Mouse (Mus musculus) hindbrain, embryonic 12.5 days (tissue): ENCODE data around the gene Tenm4. TPM values are rescaled to one million over a fixed set of nuclear protein-coding genes. Genes with fewer than 3 reads are reported as not detected.
A peak's percentile ranks its signal among the peaks of the same experiment; 100 is the strongest.

Experiments
- ATAC-seq: fragments of 200-750 bp; cut with Nextera tagmentation; 2 replicates; pipeline ENCODE4 v1.8.0; 2017; ENCODE audit warnings: moderate TSS enrichment; ENCODE audit not compliant: low FRiP score
- H3K27ac ChIP-seq: fragments of 300-500 bp; sonication (generic); 2 replicates; pipeline ENCODE4 v1.5.1; 2016; ENCODE audit warnings: mild to moderate bottlenecking
- H3K27me3 ChIP-seq: fragments of 300-500 bp; sonication (generic); 2 replicates; pipeline ENCODE4 v1.6.1; 2016; ENCODE audit warnings: mild to moderate bottlenecking
- H3K36me3 ChIP-seq: fragments of 300-500 bp; sonication (generic); 2 replicates; pipeline ENCODE4 v1.6.1; 2016; ENCODE audit warnings: mild to moderate bottlenecking
- H3K4me1 ChIP-seq: fragments of 300-500 bp; sonication (generic); 2 replicates; pipeline ENCODE4 v1.6.1; 2016
- H3K4me2 ChIP-seq: fragments of 300-500 bp; sonication (generic); replicated peaks from 2 replicates; pipeline ENCODE4 v1.6.1; 2016; ENCODE audit warnings: mild to moderate bottlenecking
- H3K4me3 ChIP-seq: fragments of 300-500 bp; sonication (generic); 2 replicates; pipeline ENCODE4 v1.5.1; 2016; ENCODE audit warnings: mild to moderate bottlenecking
- H3K9ac ChIP-seq: fragments of 300-500 bp; sonication (generic); 2 replicates; pipeline ENCODE4 v1.6.1; 2016; ENCODE audit warnings: mild to moderate bottlenecking, moderate library complexity
- H3K9me3 ChIP-seq: fragments of 300-500 bp; sonication (generic); replicated peaks from 2 replicates; pipeline ENCODE4 v1.6.1; 2016; ENCODE audit warnings: mild to moderate bottlenecking
- WGBS: fragments of 180-500 bp; shearing (Covaris S2); methylation state at CpG from one replicate; pipeline ENCODE4 v1.1.7; 2016; 5-methylcytosine and 5-hydroxymethylcytosine counted together
- polyA plus RNA-seq: library from polyadenylated mRNA; unstranded; fragments of >200 nt; fragmentation: Nextera tagmentation; extraction: Ambion mirVana; gene quantifications from 2 replicates; pipeline ENCODE4 v1.2.1, GENCODE M21; 2016

The Tenm4 gene
- polyA plus RNA-seq, 1 experiment from 2014 or later: 38.5 TPM

DNA sequence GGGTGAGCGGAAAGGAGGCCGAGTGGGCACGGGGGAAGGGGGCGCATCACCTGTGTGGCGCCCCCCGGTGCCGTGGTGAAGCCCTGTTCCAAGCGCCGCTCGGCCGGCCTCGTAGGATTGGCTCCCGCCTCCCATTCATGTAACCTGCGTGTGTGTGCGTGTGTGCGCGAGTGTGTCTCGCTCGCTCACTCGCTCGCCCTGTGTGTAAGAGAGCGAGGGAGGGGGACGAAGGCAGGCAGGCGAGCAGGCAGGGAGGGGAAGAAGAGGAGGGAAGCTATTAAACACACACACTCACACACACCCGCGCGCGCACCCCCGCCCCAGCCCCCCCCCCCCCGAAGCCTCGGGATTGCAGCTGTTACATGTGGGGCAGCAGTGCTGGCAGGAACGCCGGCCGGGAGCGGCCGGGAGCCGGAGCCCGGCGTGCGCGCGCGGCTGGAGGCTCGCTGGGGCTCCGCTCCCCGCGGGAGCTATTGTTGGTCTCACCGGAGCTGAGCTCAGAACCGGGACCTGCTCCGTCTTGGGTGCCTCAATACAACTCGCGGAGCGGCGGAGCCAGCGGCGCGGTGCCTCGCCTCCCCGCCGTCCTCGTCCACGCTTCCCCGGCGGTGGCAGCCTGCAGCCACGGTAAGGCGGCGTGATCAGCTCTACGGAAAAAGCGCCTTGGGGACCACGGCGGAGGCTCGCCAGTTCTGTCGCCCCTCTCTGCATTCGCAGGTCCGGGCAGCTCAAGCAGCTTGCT is 38.9 kb downstream of the Tenm4 start:
- H3K4me3 ChIP-seq: peak overlapping the region; percentile 73
- H3K9me3 ChIP-seq: no peaks in the 10 kb centered on the region
- peak overlapping the region; percentile 89 for H3K9ac ChIP-seq
- H3K4me1 ChIP-seq: peaks cover 23% of the 10 kb centered on the region
- H3K27ac ChIP-seq: peak overlapping the region; percentile 94
- under 1% methylated on average over 65 of the region's 75 CpGs for WGBS
- peak overlapping the region; percentile 92 for H3K4me2 ChIP-seq
- ATAC-seq: peak; percentile 71
- no peaks in the 10 kb centered on the region for H3K36me3 ChIP-seq
- peaks cover 22% of the 10 kb centered on the region for H3K27me3 ChIP-seq

DNA sequence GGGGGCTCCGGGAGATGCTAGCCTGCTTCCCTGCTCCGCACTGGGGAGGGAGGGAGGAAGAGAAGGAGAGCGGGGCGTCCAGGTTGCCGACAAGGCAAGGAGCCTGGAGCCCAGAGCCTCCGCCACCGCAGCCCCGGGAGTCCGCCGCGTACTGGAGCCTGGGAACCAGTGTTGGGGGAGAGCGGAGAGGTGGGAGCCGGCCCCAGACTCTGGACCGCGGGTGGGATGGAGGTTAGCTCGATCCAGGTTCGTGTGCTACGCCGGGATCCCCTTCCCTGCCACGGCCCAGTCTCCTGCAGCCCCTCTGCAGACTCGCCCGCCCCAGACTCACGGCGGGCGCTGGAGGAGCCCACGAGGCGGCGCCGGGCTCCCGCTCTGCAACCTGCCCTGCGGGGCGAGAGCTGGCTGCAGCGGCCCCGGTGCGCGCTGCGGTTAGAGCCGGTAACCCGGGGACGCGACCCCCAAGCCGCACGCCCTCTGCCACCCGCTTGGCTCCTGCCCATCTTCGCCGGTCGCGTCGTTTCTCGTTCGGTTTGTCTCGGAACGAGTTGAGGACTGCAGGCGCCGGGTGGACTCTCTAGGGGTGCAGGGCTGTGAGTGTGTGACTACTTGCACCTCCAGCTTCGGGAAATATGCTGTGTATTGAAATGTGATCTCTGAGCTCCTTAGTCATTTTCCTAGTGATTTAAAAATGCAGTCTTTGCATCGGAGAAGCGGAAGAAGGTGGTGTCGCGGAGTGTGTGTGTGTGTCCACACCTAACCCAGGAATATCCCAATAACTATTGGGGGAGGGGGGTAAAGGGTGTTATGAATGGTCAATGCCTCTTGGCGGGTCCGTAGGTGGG is 39.7 kb downstream of the Tenm4 start:
- Histone ChIP-seq H3K27ac (peak overlapping the region; percentile 94), H3K27me3 (peaks cover 22% of the 10 kb centered on the region), H3K4me1 (peaks cover 20% of the 10 kb centered on the region), H3K36me3 (no peaks in the 10 kb centered on the region), H3K9ac (peak overlapping the region; percentile 89), H3K4me2 (peak overlapping the region; percentile 92), H3K9me3 (no peaks in the 10 kb centered on the region), H3K4me3 (peak overlapping the region; percentile 73)
- ATAC-seq: peak; percentile 74
- under 1% methylated on average over 59 of the region's 62 CpGs for WGBS

DNA sequence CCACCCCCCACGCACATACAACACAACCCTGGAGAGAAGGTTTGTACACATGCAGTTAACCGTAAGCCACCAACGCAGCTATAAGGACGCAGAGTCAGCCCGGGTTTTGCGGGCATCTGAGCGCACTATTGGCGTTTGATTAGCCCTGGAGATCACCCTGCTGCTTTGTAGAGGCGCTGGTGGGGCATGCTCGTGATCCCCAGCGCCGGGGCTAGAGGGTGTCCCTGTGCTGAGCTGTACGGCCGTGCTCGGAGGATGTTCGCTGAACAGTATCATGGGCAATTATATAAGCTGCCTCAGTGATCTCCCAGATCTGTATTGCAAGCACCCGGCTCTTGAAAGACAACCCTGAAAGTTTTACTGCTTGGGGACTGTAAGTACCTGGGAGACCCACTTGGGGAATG is 40.6 kb downstream of the Tenm4 start:
- Histone ChIP-seq H3K4me3 (peak overlapping the region; percentile 73), H3K4me2 (peak overlapping the region; percentile 92), H3K36me3 (no peaks in the 10 kb centered on the region), H3K4me1 (peaks cover 20% of the 10 kb centered on the region), H3K9ac (peak overlapping the region; percentile 89), H3K27me3 (peaks cover 22% of the 10 kb centered on the region), H3K27ac (0 out of 2 replicates have a peak overlapping the region, but pooled peaks have one; percentile 94), H3K9me3 (no peaks in the 10 kb centered on the region)
- ATAC-seq: no peak
- under 1% methylated on average over 17 of the region's 17 CpGs for WGBS

DNA sequence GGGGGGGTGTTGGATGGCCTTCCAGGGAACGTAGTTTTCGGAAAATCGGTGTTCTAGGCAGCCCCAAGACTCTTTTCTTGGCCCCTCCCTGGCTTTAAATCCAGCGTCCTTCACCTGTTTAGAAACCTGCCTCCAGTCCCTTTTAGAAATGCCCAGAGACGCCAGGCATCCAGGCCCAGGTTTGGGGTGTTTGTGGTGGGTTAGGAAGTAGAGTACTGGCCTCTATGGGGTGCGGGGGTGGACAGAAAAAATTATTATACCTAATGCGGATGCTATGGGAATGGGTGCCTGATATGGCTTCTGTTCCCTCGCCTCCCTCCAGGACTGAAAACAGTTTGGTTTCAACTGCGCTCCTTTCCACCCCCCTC is 41.2 kb downstream of the Tenm4 start:
- Histone ChIP-seq H3K4me1 (peaks cover 20% of the 10 kb centered on the region), H3K4me2 (peak overlapping the region; percentile 92), H3K9me3 (no peaks in the 10 kb centered on the region), H3K27me3 (peaks cover 17% of the 10 kb centered on the region), H3K27ac (0 out of 2 replicates have a peak overlapping the region, but pooled peaks have one; percentile 79), H3K9ac (peak overlapping the region; percentile 89), H3K4me3 (peak overlapping the region; percentile 73), H3K36me3 (no peaks in the 10 kb centered on the region)
- WGBS: under 1% methylated on average over 9 of the region's 9 CpGs
- no peak for ATAC-seq

DNA sequence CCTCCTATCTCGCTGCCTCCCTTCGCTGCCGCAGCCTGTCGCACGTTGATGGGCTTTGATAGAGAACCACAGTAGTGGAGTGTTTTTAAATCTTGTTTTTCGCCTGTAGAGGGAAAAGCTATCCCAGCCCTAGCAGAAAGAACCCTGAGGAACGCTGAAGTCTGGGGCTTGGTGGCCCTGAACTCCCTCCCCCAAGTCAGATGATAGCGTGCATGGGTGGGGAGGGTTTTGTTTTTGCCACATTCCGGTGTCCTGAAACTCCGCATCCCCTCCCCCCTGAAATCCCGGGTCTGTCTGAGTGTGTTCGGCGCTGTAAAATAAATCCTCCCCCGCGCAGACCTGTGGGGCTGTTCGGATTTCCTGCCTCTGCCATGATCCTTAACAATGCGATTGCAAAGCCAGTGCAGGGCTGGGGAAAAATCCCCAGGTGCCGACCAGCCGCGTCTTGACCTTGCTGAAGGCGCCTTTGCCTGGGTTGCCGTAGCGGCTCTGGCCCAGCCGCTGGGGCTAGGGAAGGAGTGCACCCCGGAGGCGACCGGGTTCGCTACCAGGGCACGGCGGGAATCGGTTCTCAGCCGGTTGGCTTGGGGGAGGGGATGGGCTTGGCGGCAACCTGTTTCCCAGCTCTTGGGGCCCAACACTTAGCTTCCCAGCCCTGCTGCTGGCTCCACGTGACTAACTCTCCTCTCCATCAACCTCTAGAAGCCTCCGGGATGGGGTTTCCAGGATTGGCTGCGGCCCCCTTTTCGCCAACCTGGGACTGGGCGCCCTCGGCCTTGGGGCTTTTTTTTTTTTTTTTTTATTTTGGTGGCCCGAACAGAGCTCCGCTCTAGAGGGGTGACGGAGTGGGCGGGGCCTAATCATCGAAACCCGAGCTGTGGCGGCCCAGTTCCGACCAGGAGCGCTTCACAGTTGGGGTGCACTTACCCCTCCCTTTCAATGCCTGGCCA is 41.8 kb downstream of the Tenm4 start:
- Histone ChIP-seq H3K9me3 (no peaks in the 10 kb centered on the region), H3K4me3 (peak overlapping the region; percentile 73), H3K9ac (peak overlapping the region; percentile 89), H3K36me3 (no peaks in the 10 kb centered on the region), H3K27ac (peak overlapping the region; percentile 79), H3K4me1 (peaks cover 20% of the 10 kb centered on the region), H3K4me2 (peak overlapping the region; percentile 92), H3K27me3 (peaks cover 13% of the 10 kb centered on the region)
- WGBS: under 1% methylated on average over 47 of the region's 48 CpGs
- ATAC-seq: peak; percentile 27

DNA sequence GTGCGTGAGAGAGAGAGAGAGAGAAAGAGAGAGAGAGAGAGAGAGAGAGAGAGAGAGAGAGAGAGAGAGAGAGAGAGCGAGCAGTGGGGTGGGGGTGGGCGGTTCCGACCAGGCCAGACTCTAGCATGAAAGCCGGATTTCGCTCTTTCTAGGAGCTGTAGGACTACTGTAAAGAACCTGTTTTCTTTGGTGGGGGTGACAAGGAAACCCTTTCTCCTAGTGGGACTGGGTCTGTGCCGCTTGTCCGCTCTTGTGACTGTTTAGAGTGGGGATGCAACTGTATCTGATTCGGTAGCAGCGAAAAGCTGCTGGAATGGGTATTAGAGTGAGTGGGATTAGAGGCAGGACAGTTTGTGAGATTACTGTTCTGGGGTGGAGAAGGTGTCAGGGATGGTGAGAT is 42.7 kb downstream of the Tenm4 start:
- Histone ChIP-seq H3K36me3 (no peaks in the 10 kb centered on the region), H3K4me2 (peak overlapping the region; percentile 92), H3K9me3 (no peaks in the 10 kb centered on the region), H3K4me3 (peak overlapping the region; percentile 73), H3K4me1 (peaks cover 20% of the 10 kb centered on the region), H3K27ac (no peak overlapping the region), H3K27me3 (peaks cover 4% of the 10 kb centered on the region; the same call in 1 of the 2 replicates), H3K9ac (peak overlapping the region; percentile 89)
- ATAC-seq: no peak
- WGBS: 7% methylated on average over 9 of the region's 10 CpGs

DNA sequence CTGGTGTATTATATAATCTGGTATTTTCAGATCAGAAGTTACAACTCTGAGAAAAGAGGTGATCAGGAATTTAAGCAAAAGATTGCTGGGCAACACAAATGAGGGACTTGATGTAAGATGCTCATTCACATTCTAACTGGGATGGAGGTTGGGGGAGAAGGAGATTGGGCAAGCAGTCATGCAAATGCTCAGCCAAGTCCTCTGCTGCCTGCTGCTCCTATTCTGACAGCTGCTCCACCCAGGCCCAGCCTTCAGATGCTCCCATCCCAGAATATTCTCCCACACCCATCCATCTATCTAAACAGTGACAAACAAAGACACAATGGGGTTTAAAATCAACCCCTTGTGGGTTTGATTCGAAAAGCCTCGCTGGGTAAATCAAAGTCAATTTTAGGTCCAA is 43.8 kb downstream of the Tenm4 start:
- Histone ChIP-seq H3K36me3 (no peaks in the 10 kb centered on the region), H3K4me1 (peaks cover 20% of the 10 kb centered on the region), H3K4me2 (no peak overlapping the region), H3K9me3 (no peaks in the 10 kb centered on the region), H3K27me3 (no peaks in the 10 kb centered on the region), H3K27ac (no peak overlapping the region), H3K9ac (no peak overlapping the region), H3K4me3 (no peak overlapping the region)
- WGBS: 29% methylated on average over 2 of the region's 2 CpGs
- ATAC-seq: no peak

DNA sequence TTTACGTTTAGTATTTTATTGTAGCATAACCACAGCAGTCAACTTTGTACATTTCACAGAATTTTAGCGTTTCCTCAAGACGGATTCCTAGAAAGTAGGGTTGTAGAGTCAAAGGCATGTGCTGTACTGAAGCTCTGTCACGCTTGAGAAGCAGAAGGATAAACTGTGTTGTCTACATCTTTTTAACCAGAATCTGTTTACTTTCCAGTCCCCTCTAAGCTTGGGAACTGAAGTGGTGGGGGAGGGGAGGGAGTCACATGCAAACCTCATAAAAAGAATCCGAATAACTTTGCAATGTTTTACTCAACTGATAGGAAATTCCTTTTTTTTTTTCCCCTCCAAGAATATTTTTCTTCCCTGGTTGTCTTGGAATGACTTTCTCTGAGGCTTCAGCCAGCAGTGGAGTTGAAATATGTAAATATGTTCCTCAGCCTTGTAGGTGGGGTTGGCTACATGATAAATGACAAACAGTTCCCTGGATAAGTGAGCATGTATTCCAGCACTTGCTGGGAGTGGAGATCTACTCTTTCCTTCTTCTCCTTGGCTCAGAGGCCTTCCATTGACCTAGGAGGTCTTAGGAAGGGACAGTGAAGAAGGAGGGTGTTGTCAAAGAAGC is 45.0 kb downstream of the Tenm4 start:
- no peak for ATAC-seq
- Histone ChIP-seq H3K27ac (no peak overlapping the region), H3K4me2 (no peak overlapping the region), H3K4me3 (no peak overlapping the region), H3K9ac (no peak overlapping the region), H3K9me3 (no peaks in the 10 kb centered on the region), H3K4me1 (peaks cover 20% of the 10 kb centered on the region), H3K36me3 (no peaks in the 10 kb centered on the region), H3K27me3 (no peaks in the 10 kb centered on the region)
- 77% methylated on average over 5 of the region's 5 CpGs for WGBS

DNA sequence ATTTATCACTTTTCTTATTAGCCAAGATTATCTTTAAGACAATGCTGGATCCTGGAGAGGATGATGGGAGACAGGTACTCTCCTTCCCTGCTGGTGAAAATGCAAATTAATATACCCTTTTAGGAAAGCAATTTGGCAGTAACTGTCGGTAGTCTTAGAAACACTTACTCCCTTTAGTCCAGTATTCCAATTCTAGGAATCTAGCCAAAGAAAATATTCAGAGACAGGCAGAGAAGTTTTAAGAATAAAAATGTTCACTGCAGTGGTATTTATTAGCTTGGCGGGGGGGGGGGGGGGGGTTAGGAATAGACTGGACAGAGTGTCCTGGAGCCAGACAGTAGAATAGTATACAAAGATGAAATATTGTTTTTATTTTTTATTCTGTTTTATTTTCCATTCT is 48.3 kb downstream of the Tenm4 start:
- H3K27me3 ChIP-seq: no peaks in the 10 kb centered on the region
- no peaks in the 10 kb centered on the region for H3K9me3 ChIP-seq
- no peaks in the 10 kb centered on the region for H3K36me3 ChIP-seq
- no peak overlapping the region for H3K27ac ChIP-seq
- H3K4me1 ChIP-seq: no peaks in the 10 kb centered on the region; the same call in 1 of the 2 replicates
- no peak overlapping the region for H3K9ac ChIP-seq
- WGBS: 73% methylated on average over 2 of the region's 2 CpGs
- H3K4me2 ChIP-seq: no peak overlapping the region
- H3K4me3 ChIP-seq: no peak overlapping the region
- no peak for ATAC-seq

DNA sequence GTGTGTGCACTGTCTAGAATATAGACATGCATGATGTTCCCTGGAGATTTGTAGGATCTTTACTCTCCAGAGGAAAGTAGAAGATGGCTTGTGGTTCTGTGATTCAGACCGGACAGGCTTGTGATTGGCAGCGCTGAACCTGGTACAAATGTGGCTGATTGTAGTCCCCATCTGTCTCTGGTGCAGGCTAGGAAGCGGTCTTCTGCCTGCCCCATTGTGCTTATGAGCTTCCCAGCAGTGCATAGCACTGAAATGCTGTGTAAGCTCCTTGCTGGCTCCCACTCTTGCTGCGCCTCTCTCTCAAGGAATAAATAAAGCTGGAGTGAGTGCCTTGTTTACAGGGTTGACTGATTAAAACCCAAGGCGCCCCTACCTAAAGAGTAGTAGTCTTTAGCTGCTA is 49.6 kb downstream of the Tenm4 start:
- H3K4me1 ChIP-seq: no peaks in the 10 kb centered on the region; the same call in 1 of the 2 replicates
- H3K4me3 ChIP-seq: no peak overlapping the region
- 68% methylated on average over 5 of the region's 5 CpGs for WGBS
- no peak overlapping the region for H3K4me2 ChIP-seq
- no peak overlapping the region for H3K9ac ChIP-seq
- no peaks in the 10 kb centered on the region for H3K27me3 ChIP-seq
- H3K36me3 ChIP-seq: no peaks in the 10 kb centered on the region
- no peak overlapping the region for H3K27ac ChIP-seq
- H3K9me3 ChIP-seq: no peaks in the 10 kb centered on the region
- ATAC-seq: no peak

DNA sequence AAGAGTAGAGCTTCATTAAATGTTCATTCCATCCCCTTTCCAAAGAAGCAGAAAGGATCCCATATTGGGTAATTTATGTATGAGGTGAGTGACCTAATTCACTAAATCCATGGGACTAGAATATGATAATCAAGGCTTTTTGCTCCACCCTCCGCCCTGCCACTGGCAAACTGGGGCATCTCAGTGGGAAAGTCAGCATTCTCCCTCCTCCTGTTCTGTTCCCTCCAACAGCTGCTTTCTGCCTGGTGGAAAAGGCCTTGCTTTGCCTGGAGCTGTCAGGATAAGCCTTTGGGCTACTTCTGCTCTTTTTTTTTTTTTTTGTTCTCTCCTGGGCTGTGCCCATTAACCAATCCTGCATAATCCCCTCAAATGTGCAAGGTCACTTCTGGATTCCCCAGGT is 51.5 kb downstream of the Tenm4 start:
- no peak overlapping the region for H3K27ac ChIP-seq
- no peak for ATAC-seq
- H3K9me3 ChIP-seq: no peaks in the 10 kb centered on the region
- H3K4me3 ChIP-seq: no peak overlapping the region
- 88% methylated on average over 1 of the region's 1 CpGs for WGBS
- no peak overlapping the region for H3K4me2 ChIP-seq
- no peaks in the 10 kb centered on the region; the same call in 1 of the 2 replicates for H3K4me1 ChIP-seq
- H3K27me3 ChIP-seq: no peaks in the 10 kb centered on the region
- no peak overlapping the region for H3K9ac ChIP-seq
- H3K36me3 ChIP-seq: no peaks in the 10 kb centered on the region
